Mouse (Mus musculus): Measurements from ENCODE around the gene Gpr183.

Gpr183 gene

DNA sequence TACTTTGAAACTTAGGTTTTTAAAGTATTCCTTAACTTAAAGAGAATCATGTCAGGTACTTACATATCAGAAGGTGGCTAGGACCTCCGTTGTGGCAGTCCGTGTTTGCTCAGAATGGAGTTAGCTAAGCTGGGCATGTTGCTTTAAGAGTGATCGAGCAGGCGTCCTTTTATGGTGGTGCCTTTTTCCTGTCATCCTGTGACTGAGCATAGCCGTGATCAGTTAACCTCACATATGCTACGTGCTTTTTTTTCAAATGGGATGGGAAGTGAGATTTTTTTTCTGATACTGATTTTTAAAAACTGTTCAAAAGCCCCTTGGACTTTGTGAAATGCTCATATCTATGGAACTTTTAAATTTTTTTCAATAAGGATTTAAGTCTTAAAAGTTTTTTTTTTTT is at the start of gene Gpr183:
Gene Gpr183, minus strand, starts transcription at position 206 of the 400 bp plus-strand sequence.
- no peak for DNase-seq (ENCODE audit: low spot score in 2 of 2)

DNA sequence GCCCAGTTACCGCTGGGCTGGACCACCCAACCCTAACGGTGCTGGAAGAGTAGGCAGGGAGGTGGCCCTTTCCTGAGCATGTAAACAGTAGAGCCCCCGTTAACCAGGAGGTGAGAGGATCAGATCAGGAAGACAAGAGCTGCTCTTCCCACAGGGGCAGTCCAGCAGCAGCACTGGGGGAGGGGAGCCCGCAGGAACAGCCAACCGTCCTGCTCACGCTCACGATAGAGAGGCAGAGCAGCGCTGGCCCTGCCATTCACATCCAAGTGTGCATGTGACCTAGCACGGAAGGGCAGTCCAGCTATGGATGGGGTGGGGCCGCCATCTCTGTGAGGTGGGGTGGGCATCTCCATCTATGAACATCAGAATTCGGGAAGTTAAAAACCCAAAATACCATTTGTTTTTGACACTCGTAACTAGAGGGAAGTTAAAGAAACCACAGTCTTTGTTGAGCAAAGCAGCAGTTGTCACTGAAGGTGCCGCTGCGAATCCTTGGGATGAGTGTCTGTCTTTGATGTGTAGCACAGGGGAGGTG is 48.5 kb upstream of the Gpr183 start:
- DNase-seq (ENCODE audit: low spot score in 2 of 2): peak in 1 of 2 experiments; percentile 3

DNA sequence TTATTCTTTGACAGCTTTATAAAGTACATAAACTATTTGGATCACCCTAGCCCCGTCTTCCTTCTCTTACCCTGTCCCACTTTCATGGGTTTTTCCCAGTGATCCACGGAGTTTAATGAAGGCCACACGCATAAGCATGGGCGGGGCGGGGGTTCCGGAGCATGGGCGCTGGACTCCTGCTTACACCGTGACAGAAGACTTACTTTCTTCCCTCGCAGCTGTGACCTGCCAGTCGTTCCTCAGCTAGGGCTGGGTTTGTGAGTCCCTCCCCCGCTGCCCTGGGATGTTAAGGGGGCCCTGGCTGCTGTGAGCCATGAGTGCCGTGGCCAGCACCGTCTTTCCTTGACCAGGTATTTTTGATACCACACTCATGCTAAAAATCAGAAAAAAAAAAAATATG is 47.8 kb upstream of the Gpr183 start:
- DNase-seq (ENCODE audit: low spot score in 2 of 2): no peak

DNA sequence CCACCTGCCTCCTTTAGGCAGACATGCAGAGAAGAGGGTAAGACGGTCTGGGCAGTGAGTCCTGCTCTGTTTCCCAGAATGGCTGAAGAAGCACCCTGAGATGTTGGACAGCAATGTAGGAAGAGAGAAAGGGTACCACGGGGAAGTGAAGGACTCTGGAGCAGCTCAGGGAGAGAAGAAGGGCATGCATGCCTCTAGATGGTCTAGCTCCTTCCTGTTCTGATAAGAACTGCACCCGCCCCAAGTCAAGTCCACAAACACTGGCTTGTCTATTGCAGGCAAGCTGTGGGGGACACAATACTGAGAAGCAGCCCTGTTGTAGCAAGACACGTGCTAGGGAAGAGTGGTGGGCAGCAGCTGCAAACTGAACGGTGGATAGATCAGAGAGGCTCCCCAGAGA is 47.2 kb upstream of the Gpr183 start:
- DNase-seq (ENCODE audit: low spot score in 2 of 2): no peak

- DNase-seq (ENCODE audit: low spot score in 2 of 2): no peak
Measured at GRCm38 (mm10) chr14:122011768-122012167, 46.8 kb upstream of the Gpr183 start.

DNA sequence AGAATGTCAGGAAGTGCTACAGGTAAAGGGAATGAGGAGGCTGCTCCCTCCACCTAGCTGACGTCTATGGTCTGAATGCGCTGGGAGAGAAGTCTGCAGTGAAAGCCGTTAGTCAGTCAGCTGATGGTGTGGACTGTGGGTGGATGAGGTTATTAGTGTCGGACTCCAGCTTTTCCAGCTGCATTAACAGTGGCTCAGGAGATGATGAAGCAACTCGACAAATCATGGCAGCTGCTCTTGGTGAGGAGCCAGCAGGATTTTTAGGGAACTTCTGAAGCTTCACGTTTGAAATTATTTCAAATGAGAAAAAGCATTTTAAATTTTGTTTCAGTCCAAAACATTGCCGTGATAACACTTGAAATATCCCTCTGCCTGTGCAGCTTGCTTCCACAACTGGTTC is 45.3 kb upstream of the Gpr183 start:
- DNase-seq (ENCODE audit: low spot score in 2 of 2): no peak

- peak in 1 of 2 experiments; percentile 6 for DNase-seq (ENCODE audit: low spot score in 2 of 2)
Measured at GRCm38 (mm10) chr14:122009502-122009901, 44.5 kb upstream of the Gpr183 start.

- DNase-seq (ENCODE audit: low spot score in 2 of 2): no peak
Measured at GRCm38 (mm10) chr14:122008261-122008660, 43.3 kb upstream of the Gpr183 start.

DNA sequence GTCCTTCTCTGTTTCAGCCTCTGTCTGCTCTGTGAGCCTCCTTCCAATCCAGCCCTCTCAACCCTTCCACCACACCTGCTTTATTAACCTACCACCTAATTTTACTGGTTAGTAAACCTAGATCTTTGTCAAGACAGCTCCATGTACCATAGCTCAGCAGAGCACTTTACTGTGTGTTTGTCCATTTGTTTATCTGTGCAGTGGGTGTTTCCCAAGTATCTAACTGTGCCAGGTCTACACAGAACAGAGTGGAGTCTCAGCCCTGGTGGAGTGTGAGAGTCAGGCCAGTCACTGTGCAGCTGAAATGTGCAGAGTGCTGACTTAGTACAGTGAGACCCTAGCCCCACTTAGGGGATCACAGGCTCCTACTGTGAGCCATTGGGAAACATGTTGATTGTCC is 38.8 kb upstream of the Gpr183 start:
- DNase-seq (ENCODE audit: low spot score in 2 of 2): no peak

- DNase-seq (ENCODE audit: low spot score in 2 of 2): no peak
Measured at GRCm38 (mm10) chr14:122002224-122002623, 37.2 kb upstream of the Gpr183 start.

- no peak for DNase-seq (ENCODE audit: low spot score in 2 of 2)
Measured at GRCm38 (mm10) chr14:122000346-122001105, 35.5 kb upstream of the Gpr183 start.

DNA sequence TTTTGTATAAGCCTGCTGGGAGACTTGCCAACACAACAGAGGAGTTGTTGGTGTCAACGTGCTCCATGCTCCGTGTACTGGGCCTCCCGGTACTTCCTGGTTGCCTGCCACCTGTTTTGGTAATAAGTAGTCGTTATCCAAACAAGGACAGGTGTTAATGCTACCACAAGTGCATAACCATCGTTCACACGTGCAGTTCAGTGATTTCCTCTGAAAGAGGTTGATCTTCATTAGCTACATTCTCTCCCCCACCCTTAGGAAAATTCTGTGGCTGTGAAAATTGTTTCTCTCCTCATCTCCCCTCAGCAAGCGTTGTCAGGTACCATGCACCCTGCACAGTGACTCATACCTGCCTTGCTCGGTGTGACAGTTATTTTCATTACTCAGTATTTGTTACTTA is 34.5 kb upstream of the Gpr183 start:
- no peak for DNase-seq (ENCODE audit: low spot score in 2 of 2)

DNA sequence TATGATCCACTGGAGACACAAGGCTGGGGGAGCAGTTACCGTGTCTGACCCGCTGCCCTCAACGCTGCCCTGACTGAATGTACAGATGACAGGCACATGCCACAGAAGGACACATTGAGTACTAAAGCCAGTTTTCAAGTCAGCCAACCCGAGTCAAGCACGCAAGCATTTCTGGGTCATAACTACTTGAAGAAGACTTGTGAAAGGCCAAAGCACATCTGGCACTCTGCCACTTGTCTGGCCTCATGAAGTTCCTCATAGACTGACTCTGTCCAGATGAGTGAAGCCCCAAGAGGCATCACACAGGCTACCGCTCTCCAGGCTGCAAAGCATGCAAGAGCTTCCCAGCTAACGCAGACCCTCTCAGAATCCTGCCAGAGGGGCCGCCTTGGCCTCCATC is 31.8 kb upstream of the Gpr183 start:
- DNase-seq (ENCODE audit: low spot score in 2 of 2): no peak

GRCm38 (mm10) chr14:121995557-121995870 is 30.5 kb upstream of the Gpr183 start:
- no peak for DNase-seq (ENCODE audit: low spot score in 2 of 2)

- no peak for DNase-seq (ENCODE audit: low spot score in 2 of 2)
Measured at GRCm38 (mm10) chr14:121994846-121995556, 30.0 kb upstream of the Gpr183 start.

DNA sequence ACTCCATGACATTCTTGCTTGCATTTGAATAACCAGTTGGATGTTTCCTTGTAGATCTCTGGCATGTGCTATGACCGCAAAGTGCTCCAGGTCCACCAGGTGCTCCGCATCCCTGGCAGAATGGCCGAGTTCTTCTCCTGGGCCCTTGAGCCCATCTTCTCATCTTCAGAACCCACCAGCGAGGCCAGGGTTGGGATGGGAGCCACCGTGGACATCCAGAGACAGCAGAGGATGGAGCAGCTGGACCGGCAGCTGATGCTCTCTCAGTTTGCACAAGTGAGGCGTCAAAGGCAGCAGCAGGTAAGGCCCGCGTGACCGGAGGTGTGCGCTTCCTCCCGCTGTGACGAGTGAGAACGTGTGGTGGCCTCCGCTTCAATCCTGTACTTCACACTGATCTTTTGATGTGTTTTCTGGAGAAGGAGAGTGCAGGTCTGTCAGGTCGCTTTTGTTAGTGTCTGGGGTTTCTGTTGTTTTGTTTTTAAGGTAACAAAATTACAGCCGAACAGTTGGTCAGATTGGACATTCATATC is 29.2 kb upstream of the Gpr183 start:
- no peak for DNase-seq (ENCODE audit: low spot score in 2 of 2)

DNA sequence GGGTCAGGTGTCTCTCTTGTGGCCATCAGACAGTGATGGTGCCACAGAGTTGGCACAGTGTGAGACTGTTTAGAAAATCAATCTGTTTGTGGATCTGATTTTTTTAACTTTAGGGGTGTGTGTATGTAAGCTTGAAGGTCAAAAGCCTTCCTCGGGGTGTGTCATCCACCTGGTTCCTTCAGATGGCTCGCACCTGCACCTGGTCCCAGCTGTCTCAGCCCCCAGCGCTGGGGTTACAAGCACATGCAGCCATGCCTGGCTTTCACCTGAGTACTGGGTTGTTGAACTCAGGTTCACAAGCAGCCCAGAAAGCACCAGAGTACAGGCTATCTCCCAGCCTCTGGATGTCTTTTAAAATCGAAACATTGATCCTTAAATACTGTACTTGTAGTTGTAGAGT is 28.6 kb upstream of the Gpr183 start:
- no peak for DNase-seq (ENCODE audit: low spot score in 2 of 2)

DNA sequence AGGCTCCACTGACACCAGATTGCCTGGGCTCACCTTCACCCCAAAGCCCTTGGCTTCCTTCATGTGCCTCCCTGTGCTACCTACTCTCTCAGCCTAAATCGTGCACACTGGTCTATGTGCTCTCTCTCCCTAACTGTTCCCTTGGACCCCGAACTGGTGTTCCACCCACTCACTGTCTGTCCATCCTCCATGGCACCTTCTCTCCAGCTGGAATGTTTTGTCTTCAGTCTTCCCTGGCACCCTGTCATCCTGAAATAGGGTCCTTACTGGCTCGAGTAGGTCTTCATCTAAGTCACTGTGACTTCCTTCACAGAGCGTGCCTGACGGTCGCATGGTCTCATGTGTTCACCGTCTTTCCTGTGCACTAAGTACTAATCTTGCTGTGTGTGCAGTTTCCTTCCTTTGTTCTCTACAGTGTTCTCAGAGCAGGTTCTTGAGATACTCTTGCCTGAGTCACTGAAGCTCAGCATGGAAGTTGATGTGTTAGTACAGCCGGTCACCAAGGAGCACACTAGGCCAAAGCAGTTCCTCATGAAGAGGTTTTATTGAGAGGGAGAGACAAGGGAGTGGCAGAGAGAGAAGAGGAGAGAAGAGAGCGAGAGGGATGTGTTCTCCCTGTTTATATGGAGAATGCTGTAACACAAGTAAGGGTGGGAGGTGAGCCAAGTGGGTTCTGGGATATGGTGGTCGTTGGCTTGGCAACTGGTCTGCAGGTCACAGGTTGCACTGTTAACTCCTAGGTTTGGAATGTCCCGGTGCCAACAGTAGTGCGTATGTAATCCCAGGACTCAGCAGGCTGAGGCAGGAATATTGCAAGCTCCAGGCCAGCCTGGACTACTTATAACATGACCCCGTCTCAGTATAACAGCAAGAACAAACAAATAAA is 27.6 kb upstream of the Gpr183 start:
- DNase-seq (ENCODE audit: low spot score in 2 of 2): no peak

DNA sequence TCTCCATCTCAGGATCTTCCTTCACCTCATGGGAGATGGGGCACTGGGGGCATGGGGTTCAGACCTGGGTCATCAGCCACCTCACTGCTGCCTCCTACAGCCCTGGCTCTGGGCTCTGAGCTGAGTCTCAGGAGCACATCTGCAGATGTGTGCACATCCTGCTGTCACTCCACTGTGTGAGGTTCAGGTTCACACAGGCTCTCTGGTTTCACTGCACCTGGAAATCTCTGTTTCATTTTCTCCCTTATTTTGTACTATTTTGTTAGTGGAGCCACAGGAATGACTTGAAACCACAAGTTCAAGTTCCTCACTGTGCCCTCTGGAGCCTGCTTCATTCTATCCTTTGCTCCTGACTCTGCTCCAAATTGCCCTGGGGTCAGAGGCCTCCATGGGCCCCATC is 26.9 kb upstream of the Gpr183 start:
- no peak for DNase-seq (ENCODE audit: low spot score in 2 of 2)

DNA sequence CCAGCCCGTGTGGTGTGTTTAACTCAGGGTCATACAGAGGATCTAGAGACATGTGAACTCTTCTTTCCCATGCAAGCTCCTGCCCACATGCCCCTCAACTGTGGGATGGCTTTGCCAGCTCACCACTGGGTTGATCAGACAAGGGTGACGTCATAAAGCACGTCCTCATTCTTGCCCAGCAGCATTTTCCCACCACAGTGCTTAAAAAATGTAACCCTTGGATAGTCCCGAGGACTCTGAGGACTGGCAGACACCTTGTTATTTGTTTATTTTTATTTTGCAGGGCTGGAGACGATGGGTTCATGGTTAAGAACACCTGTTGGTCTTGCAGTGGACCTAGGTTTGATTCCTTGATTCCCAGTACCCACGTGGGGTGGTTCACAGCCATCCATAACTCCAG is 25.9 kb upstream of the Gpr183 start:
- DNase-seq (ENCODE audit: low spot score in 2 of 2): no peak

GRCm38 (mm10) chr14:121989869-121990268 is 24.9 kb upstream of the Gpr183 start:
- DNase-seq (ENCODE audit: low spot score in 2 of 2): no peak

DNA sequence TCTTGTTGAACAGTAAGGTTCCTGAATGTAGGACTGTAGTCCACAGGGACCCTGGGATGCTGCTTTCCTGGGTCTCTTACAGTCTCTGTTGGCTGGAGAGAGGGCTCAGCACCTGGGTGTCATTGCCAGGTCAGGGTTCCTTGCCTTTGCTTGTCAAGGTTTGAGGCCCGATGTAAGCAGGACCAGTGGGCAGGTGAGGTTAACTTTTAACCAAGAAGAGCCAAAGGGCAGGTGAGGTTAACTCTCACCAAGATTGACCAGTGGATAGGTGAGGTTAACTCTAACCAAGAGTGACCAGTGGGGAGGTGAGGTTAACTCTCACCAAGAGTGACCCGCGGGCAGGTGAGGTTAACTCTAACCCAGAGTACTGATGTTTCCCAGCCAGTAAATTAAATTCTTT is 24.3 kb upstream of the Gpr183 start:
- DNase-seq (ENCODE audit: low spot score in 2 of 2): no peak
